Mouse (Mus musculus) kidney, embryonic 14.5 days (tissue): ENCODE results near the gene Socs7. TPM values are rescaled to one million over a fixed set of nuclear protein-coding genes. Genes with fewer than 3 reads are reported as not detected.

Experiments
- ATAC-seq: fragments of 200-750 bp; cut with Nextera tagmentation; 2 replicates; pipeline ENCODE4 v1.8.0; 2017; ENCODE audit warnings: moderate number of reproducible peaks, mild to moderate bottlenecking, moderate TSS enrichment, moderate library complexity; ENCODE audit not compliant: low FRiP score, low TSS enrichment
- H3K27ac ChIP-seq: fragments of 300-500 bp; sonication (generic); 2 replicates; pipeline ENCODE4 v1.5.1; 2014; ENCODE audit warnings: low read depth, mild to moderate bottlenecking, low read length, moderate library complexity, mixed read lengths
- H3K27me3 ChIP-seq: fragments of 300-500 bp; sonication (generic); 2 replicates; pipeline ENCODE4 v1.6.1; 2014; ENCODE audit warnings: mild to moderate bottlenecking, low read length; ENCODE audit not compliant: control insufficient read depth, insufficient read depth
- H3K36me3 ChIP-seq: fragments of 300-500 bp; sonication (generic); 2 replicates; pipeline ENCODE4 v1.6.1; 2014; ENCODE audit warnings: low read length, mixed read lengths; ENCODE audit not compliant: control insufficient read depth, insufficient read depth
- H3K4me1 ChIP-seq: fragments of 300-500 bp; sonication (generic); 2 replicates; pipeline ENCODE4 v1.6.1; 2014; ENCODE audit warnings: low read length, mixed read lengths; ENCODE audit not compliant: control insufficient read depth, insufficient read depth
- H3K4me2 ChIP-seq: fragments of 300-500 bp; sonication (generic); replicated peaks from 2 replicates; pipeline ENCODE4 v1.6.1; 2014; ENCODE audit warnings: low read depth, mild to moderate bottlenecking, low read length
- H3K4me3 ChIP-seq: fragments of 300-500 bp; sonication (generic); 2 replicates; pipeline ENCODE4 v1.5.1; 2014; ENCODE audit warnings: mild to moderate bottlenecking, low read length
- H3K9ac ChIP-seq: fragments of 300-500 bp; sonication (generic); 2 replicates; pipeline ENCODE4 v1.6.1; 2014; ENCODE audit warnings: low read depth, mild to moderate bottlenecking, low read length, moderate library complexity
- H3K9me3 ChIP-seq: fragments of 300-500 bp; sonication (generic); 2 replicates; pipeline ENCODE4 v1.6.1; 2016; ENCODE audit warnings: low read length; ENCODE audit not compliant: control insufficient read depth
- WGBS: fragments of 180-500 bp; shearing (Covaris S2); extraction: QIAGEN DNeasy Blood & Tissue Kit; methylation state at CpG from one replicate; pipeline ENCODE4 v1.1.7; 2014; 5-methylcytosine and 5-hydroxymethylcytosine counted together
- polyA plus RNA-seq: library from polyadenylated mRNA; unstranded; fragments of >200 nt; fragmentation: Nextera tagmentation; extraction: Ambion mirVana; gene quantifications from 2 replicates; pipeline ENCODE4 v1.2.1, GENCODE M21; 2014

Socs7 gene
- polyA plus RNA-seq, 1 experiment from 2014 or later = 2.5 TPM

DNA sequence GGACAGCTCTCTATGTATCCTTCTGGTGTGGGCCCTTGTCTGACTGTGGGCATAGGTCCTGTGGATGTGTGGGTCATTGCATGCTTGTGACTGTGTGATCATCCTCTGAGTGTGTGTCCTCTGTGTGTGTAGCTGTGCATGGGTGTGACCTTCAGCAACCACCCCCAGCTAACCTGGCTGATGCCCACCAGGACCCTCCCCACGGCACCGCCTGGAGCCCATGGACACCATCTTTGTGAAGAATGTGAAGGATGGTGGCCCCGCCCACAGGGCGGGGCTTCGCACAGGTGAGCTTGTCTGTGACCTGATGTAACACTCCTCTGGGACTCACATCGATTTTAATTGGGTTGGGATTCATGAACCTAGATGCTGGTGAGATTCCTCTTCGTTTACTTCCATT, 85.6 kb downstream of the Socs7 start:
- ATAC-seq = no peak
- peaks cover 65% of the 10 kb centered on the region for H3K36me3 ChIP-seq
- H3K4me3 ChIP-seq = no peak overlapping the region
- H3K27me3 ChIP-seq = no peaks in the 10 kb centered on the region
- 79% methylated on average over 7 of the region's 7 CpGs for WGBS
- H3K4me1 ChIP-seq = peaks cover 28% of the 10 kb centered on the region
- H3K4me2 ChIP-seq = no peak overlapping the region
- no peak overlapping the region for H3K27ac ChIP-seq
- H3K9ac ChIP-seq = no peak overlapping the region
- no peaks in the 10 kb centered on the region for H3K9me3 ChIP-seq

Other genes starting within 250 kb of the Socs7 start
- gene Tbx21, start 247.2 kb upstream of the Socs7 start, polyA plus RNA-seq = 0.07 TPM in 1 of 2 replicates, not detected in the other
- gene Tbkbp1, start 211.1 kb upstream of the Socs7 start, polyA plus RNA-seq = 6.0 and 6.8 TPM in 2 replicates
- gene Kpnb1, start 174.7 kb upstream of the Socs7 start, polyA plus RNA-seq = 60.0 and 84.3 TPM in 2 replicates
- 53.6 and 78.6 TPM in 2 replicates for gene Npepps, start 81.9 kb upstream of the Socs7 start, polyA plus RNA-seq
- 58.4 and 64.8 TPM in 2 replicates for gene Mrpl45, start 46.8 kb upstream of the Socs7 start, polyA plus RNA-seq
- gene Gpr179, start 10.5 kb upstream of the Socs7 start, polyA plus RNA-seq = 0.07 and 0.10 TPM in 2 replicates
- 5.2 and 7.4 TPM in 2 replicates for gene Arhgap23, start 53.0 kb downstream of the Socs7 start, polyA plus RNA-seq
- 0.15 and 0.69 TPM in 2 replicates for gene 4933428G20Rik, start 137.8 kb downstream of the Socs7 start, polyA plus RNA-seq
- gene Srcin1, start 213.6 kb downstream of the Socs7 start, polyA plus RNA-seq = 0.97 and 1.1 TPM in 2 replicates